Mouse (Mus musculus) midbrain, postnatal 0 days (tissue): ENCODE measurements around the gene Gale. TPM values are rescaled to one million over a fixed set of nuclear protein-coding genes. Genes with fewer than 3 reads are reported as not detected.

Experiments used
- ATAC-seq: fragments of 200-750 bp; cut with Nextera tagmentation; 2 replicates; pipeline ENCODE4 v1.8.0; 2017; ENCODE audit warnings: moderate number of reproducible peaks, mild to moderate bottlenecking, moderate TSS enrichment, moderate library complexity; ENCODE audit not compliant: low FRiP score
- DNase-seq: peaks from one replicate; pipeline ENCODE4 v3.0.0-alpha.2; 2015; ENCODE audit warnings: low spot score
- H3K27ac ChIP-seq: fragments of 300-500 bp; sonication (generic); 2 replicates; pipeline ENCODE4 v1.5.1; 2014; ENCODE audit warnings: low read depth, mild to moderate bottlenecking, low read length, mixed read lengths
- H3K27me3 ChIP-seq: fragments of 300-500 bp; sonication (generic); 2 replicates; pipeline ENCODE4 v1.6.1; 2014; ENCODE audit warnings: low read length, control low read depth, mixed read lengths; ENCODE audit not compliant: insufficient read depth
- H3K36me3 ChIP-seq: fragments of 300-500 bp; sonication (generic); 2 replicates; pipeline ENCODE4 v1.6.1; 2014; ENCODE audit warnings: low read length, control low read depth, mixed read lengths; ENCODE audit not compliant: insufficient read depth
- H3K4me1 ChIP-seq: fragments of 300-500 bp; sonication (generic); 2 replicates; pipeline ENCODE4 v1.6.1; 2014; ENCODE audit warnings: mild to moderate bottlenecking, control low read depth, antibody characterized with exemption, low read length, mixed read lengths; ENCODE audit not compliant: insufficient read depth
- H3K4me2 ChIP-seq: fragments of 300-500 bp; sonication (generic); 2 replicates; pipeline ENCODE4 v1.6.1; 2014; ENCODE audit warnings: low read depth, mild to moderate bottlenecking, low read length, mixed read lengths; ENCODE audit not compliant: poor library complexity, severe bottlenecking
- H3K4me3 ChIP-seq: fragments of 300-500 bp; sonication (generic); 2 replicates; pipeline ENCODE4 v1.5.1; 2014; ENCODE audit warnings: low read depth, mild to moderate bottlenecking, low read length, moderate library complexity
- H3K9ac ChIP-seq: fragments of 300-500 bp; sonication (generic); replicated peaks from 2 replicates; pipeline ENCODE4 v1.6.1; 2014; ENCODE audit warnings: mild to moderate bottlenecking, low read length, moderate library complexity, mixed read lengths; ENCODE audit not compliant: poor library complexity, severe bottlenecking
- H3K9me3 ChIP-seq: fragments of 300-500 bp; sonication (generic); 2 replicates; pipeline ENCODE4 v1.6.1; 2016; ENCODE audit warnings: low read length, control low read depth
- CTCF ChIP-seq: IDR thresholded peaks from 2 replicates; pipeline ENCODE4 v1.5.1; 2016; ENCODE audit warnings: antibody characterized with exemption, mild to moderate bottlenecking
- WGBS: fragments of 180-500 bp; shearing (Covaris S2); extraction: QIAGEN DNeasy Blood & Tissue Kit; methylation state at CpG from one replicate; pipeline ENCODE4 v1.1.7; 2014; 5-methylcytosine and 5-hydroxymethylcytosine counted together
- polyA plus RNA-seq: library from polyadenylated mRNA; unstranded; fragments of >200 nt; fragmentation: Nextera tagmentation; extraction: Ambion mirVana; gene quantifications from 2 replicates; pipeline ENCODE4 v1.2.1, GENCODE M21; 2015
- total RNA-seq: library from RNA; depleted of rRNA; stranded (reverse); fragments of >200 nt; gene quantifications from 2 replicates; pipeline ENCODE4 v1.2.3, GENCODE M21; 2014

The Gale gene
- total and polyA plus RNA-seq, 2 experiments from 2014 or later = 33.5 to 36.7 TPM

DNA sequence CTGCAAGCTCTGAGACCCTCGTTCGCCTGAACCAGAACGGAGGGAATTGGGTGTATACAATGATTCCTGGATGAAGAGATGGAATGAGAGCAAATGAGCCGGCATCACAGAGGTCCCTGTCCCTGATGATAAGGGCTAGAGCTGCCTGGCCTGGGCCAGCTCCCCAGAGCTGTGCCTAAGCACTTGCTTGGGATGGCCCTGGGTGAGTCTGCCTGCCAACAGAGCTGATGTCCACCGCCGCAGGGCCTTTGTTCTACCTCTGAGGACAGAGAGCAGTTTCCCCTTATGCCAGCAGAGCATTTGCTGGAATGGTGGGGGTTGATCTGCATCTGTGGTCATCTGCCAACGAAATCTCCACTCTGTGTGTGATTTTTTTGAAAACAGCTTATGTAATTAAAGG, 1.3 kb upstream of the Gale start:
- 89% methylated on average over 7 of the region's 7 CpGs for WGBS
- no peak for TF ChIP-seq CTCF
- Histone ChIP-seq H3K36me3 (peaks cover 46% of the 10 kb centered on the region), H3K4me1 (peaks cover 7% of the 10 kb centered on the region; the same call in 1 of the 2 replicates), H3K4me2 (no peak overlapping the region), H3K27me3 (no peaks in the 10 kb centered on the region), H3K9ac (no peak overlapping the region), H3K4me3 (no peak overlapping the region), H3K9me3 (no peaks in the 10 kb centered on the region), H3K27ac (no peak overlapping the region)
- no peak for DNase-seq
- ATAC-seq = no peak

DNA sequence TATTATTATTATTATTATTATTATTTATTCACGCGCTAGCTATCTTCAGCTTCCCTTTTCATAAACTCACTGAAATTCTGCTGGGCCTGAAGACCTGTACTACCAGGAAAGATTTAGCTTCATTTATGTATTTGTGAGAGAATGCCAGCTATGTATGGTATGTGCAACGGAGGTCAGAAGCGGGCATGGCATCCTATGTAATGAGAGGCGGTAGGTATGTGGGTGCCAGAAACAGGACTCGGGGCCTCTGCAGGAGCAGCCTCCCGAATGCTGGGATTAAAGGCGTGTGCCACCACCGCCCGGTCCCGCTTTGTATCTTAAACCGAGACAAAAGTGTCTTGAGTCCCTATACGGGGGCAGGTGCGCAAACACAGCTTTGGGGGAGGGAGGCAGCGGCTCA, 581 bp upstream of the Gale start:
- peaks cover 7% of the 10 kb centered on the region; the same call in 1 of the 2 replicates for H3K4me1 ChIP-seq
- peaks cover 52% of the 10 kb centered on the region for H3K36me3 ChIP-seq
- H3K9me3 ChIP-seq = no peaks in the 10 kb centered on the region
- H3K4me2 ChIP-seq = peak overlapping the region; percentile 83
- peak overlapping the region; percentile 73 for H3K4me3 ChIP-seq
- ATAC-seq = peak; percentile 6; the same call in 1 of the 2 replicates
- DNase-seq = no peak
- no peak for TF ChIP-seq CTCF
- H3K27ac ChIP-seq = peak overlapping the region; percentile 95
- H3K27me3 ChIP-seq = no peaks in the 10 kb centered on the region
- peak overlapping the region; percentile 66 for H3K9ac ChIP-seq
- 7% methylated on average over 15 of the region's 15 CpGs for WGBS

DNA sequence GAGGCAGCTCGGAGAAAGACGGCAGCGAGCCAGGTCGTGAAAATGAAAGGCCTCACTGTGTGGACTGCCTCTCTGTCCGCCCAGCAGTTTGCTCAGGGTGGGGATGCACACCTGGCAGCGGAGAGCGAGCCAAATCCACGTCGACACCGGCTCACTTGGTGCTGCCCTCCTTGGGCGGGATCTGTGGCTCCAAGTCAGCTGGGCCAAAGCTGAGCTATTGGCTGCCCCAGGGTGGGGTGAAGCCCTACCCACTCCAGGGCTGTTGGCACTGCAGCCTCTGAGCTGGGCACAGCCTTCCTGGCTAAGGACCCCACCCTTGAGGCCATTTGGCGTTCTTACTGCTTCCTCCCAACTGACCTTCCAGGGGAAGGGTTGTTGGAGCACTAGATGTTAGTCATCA, 899 bp downstream of the Gale start:
- H3K9ac ChIP-seq = peak overlapping the region; percentile 66
- H3K27me3 ChIP-seq = no peaks in the 10 kb centered on the region
- no peak; the same call in 1 of the 2 replicates for TF ChIP-seq CTCF
- peak overlapping the region; percentile 73 for H3K4me3 ChIP-seq
- H3K36me3 ChIP-seq = peaks cover 54% of the 10 kb centered on the region
- H3K4me1 ChIP-seq = peaks cover 7% of the 10 kb centered on the region; the same call in 1 of the 2 replicates
- 4% methylated on average over 12 of the region's 12 CpGs for WGBS
- H3K4me2 ChIP-seq = peak overlapping the region; percentile 83
- ATAC-seq (peak; percentile 11; the same call in 1 of the 2 replicates), DNase-seq (peak; percentile 64)
- H3K9me3 ChIP-seq = no peaks in the 10 kb centered on the region
- peak overlapping the region; percentile 95 for H3K27ac ChIP-seq

DNA sequence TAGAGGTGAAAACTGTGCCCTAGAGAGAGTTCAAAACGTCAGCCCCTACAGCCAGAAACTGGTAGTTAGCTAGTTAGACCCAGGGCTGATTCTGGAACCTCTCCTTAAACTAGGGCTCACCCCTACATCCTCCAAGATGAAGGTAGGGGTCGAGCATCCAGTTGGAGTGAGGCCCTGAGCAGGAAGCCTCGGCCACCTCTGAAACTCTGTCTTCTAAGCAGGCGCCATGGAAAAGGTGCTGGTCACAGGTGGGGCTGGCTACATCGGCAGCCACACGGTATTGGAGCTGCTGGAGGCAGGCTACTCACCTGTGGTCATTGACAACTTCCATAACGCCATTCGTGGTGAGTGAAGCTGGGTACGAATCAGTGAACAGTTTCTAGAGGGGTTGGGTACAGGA, 1.6 kb downstream of the Gale start:
- Histone ChIP-seq H3K4me1 (peaks cover 7% of the 10 kb centered on the region; the same call in 1 of the 2 replicates), H3K9ac (no peak overlapping the region), H3K36me3 (peaks cover 54% of the 10 kb centered on the region), H3K4me3 (no peak overlapping the region), H3K9me3 (no peaks in the 10 kb centered on the region), H3K27me3 (no peaks in the 10 kb centered on the region), H3K4me2 (no peak overlapping the region), H3K27ac (no peak overlapping the region)
- 86% methylated on average over 9 of the region's 9 CpGs for WGBS
- DNase-seq (no peak), ATAC-seq (no peak)
- TF ChIP-seq CTCF = no peak

DNA sequence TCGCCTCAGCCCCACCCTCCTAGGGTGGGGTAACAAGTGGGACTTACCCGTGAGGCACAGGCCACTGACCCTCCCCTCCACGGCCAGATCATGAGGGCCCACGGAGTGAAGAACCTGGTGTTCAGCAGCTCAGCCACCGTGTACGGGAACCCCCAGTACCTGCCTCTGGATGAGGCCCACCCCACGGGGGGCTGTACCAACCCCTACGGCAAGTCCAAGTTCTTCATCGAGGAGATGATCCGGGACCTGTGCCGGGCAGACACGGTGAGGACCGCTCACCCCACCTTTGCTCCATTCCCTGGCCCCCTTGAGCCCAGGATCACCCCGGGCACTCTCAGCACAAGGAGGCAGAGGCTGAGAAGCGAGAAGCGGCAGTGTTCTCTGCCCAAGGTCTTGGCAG, 2.8 kb downstream of the Gale start:
- no peak overlapping the region for H3K4me3 ChIP-seq
- no peak overlapping the region for H3K4me2 ChIP-seq
- no peak for ATAC-seq
- H3K4me1 ChIP-seq = peaks cover 10% of the 10 kb centered on the region; the same call in 1 of the 2 replicates
- TF ChIP-seq CTCF = no peak
- no peaks in the 10 kb centered on the region for H3K27me3 ChIP-seq
- H3K27ac ChIP-seq = no peak overlapping the region
- H3K36me3 ChIP-seq = peaks cover 49% of the 10 kb centered on the region
- no peak for DNase-seq
- 92% methylated on average over 16 of the region's 16 CpGs for WGBS
- H3K9ac ChIP-seq = no peak overlapping the region
- no peaks in the 10 kb centered on the region for H3K9me3 ChIP-seq

DNA sequence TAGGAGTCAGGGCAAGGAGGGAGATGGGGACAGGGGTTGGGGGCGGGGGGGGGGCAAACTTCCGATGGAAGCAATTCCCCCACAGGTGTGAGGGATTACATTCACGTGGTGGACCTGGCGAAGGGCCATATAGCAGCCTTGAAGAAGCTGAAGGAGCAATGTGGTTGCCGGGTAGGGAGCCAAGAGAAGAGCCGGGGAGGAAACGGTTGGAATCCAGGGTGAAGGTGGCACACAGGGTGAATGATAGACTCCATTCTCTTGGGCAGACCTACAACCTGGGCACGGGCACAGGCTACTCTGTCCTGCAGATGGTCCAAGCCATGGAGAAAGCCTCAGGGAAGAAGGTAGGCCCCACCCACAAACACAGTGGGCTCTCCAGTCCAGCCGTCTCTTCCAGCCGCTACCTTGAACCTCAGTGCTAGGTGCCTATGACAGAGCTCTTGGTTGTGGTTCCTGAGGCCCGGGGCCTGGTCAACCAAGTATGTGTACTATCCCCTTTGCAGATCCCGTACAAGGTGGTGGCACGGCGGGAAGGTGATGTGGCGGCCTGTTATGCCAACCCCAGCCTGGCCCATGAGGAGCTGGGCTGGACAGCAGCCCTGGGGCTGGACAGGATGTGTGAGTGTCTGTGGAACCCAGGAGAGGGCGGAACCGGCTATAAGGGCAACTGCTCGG, 3.7 kb downstream of the Gale start:
- no peak overlapping the region for H3K4me3 ChIP-seq
- 93% methylated on average over 18 of the region's 18 CpGs for WGBS

More for the DNA sequence above, 3.7 kb downstream of the Gale start:
- TF ChIP-seq CTCF = no peak
- no peaks in the 10 kb centered on the region for H3K27me3 ChIP-seq
- ATAC-seq (no peak), DNase-seq (no peak)
- peaks cover 40% of the 10 kb centered on the region for H3K36me3 ChIP-seq
- no peak overlapping the region for H3K9ac ChIP-seq
- peaks cover 15% of the 10 kb centered on the region; the same call in 1 of the 2 replicates for H3K4me1 ChIP-seq
- no peak overlapping the region for H3K27ac ChIP-seq
- no peak overlapping the region for H3K4me2 ChIP-seq
- no peaks in the 10 kb centered on the region for H3K9me3 ChIP-seq
